Comparison of ENCODE assay signal across 19 mouse cellular contexts in genomic region chr7:111245067-111245466, GRCm38 (mm10).
DNase-seq lines count a peak whose midpoint lies in the region; ATAC-seq lines count a peak whose summit lies in the region.
"Had no signal": no experiment of that assay in that cellular context is flagged by ENCODE, and none has a peak within 500 bp of the region (broad histone marks: within the 10 kb centered on the region; RNA-seq: fewer than 3 reads in every experiment).

No protein-coding gene starts in this region.

- no peak overlapping the region for H3K27ac ChIP-seq in forebrain, embryonic 11.5 days (ENCODE audit: low read depth, low read length)
- no peak overlapping the region for H3K27ac ChIP-seq in forebrain, embryonic 10.5 days
- no peak overlapping the region for H3K27ac ChIP-seq in embryonic facial prominence, embryonic 10.5 days (replicated peaks)
- H3K27ac ChIP-seq: forebrain, embryonic 13.5 days; heart, embryonic 15.5 days; limb, embryonic 15.5 days; liver, embryonic 15.5 days; stomach, embryonic 15.5 days had no signal

- no peaks in the 10 kb centered on the region for H3K36me3 ChIP-seq in forebrain, embryonic 11.5 days (ENCODE audit: control insufficient read depth, insufficient read depth, low read length)
- no peaks in the 10 kb centered on the region for H3K36me3 ChIP-seq in forebrain, embryonic 10.5 days (replicated peaks)
- H3K36me3 ChIP-seq in embryonic facial prominence, embryonic 10.5 days (replicated peaks) = no peaks in the 10 kb centered on the region
- H3K36me3 ChIP-seq: heart, embryonic 15.5 days; limb, embryonic 15.5 days; liver, embryonic 15.5 days; stomach, embryonic 15.5 days had no signal

- DNase-seq in forebrain, embryonic 11.5 days (ENCODE audit: low spot score) = peak; percentile 34
- no peak for DNase-seq in forebrain, embryonic 10.5 days (ENCODE audit: extremely low spot score, low spot score)
- DNase-seq in 3134 (ENCODE audit: extremely low read depth, insufficient read length, low spot score) = peak; percentile 48
- peak; percentile 62 for DNase-seq in adipocyte (ENCODE audit: low spot score)
- DNase-seq in brain, adult 2 months (ENCODE audit: low read depth, low spot score) = peak; percentile 36
- no peak for DNase-seq in embryonic facial prominence, embryonic 10.5 days (ENCODE audit: low spot score)
- no peak for DNase-seq in right cerebral cortex, postnatal 10 days (ENCODE audit: low spot score in 2 of 2)
- DNase-seq: cerebellum, adult 11 months; gastrocnemius, postnatal 25 days; kidney, adult 11 months had no signal

- H3K4me2 ChIP-seq in forebrain, embryonic 11.5 days (ENCODE audit: low read depth, low read length, severe bottlenecking) = no peak overlapping the region
- H3K4me2 ChIP-seq: forebrain, embryonic 13.5 days; heart, embryonic 15.5 days; limb, embryonic 15.5 days; liver, embryonic 15.5 days; stomach, embryonic 15.5 days had no signal

- 90% methylated on average over 6 of the region's 6 CpGs for WGBS in forebrain, embryonic 11.5 days
- WGBS in forebrain, embryonic 10.5 days = 91% methylated on average over 6 of the region's 6 CpGs
- WGBS in embryonic facial prominence, embryonic 10.5 days = 87% methylated on average over 6 of the region's 6 CpGs

- no peaks in the 10 kb centered on the region for H3K27me3 ChIP-seq in forebrain, embryonic 11.5 days (ENCODE audit: control insufficient read depth, insufficient read depth, low read length)
- no peaks in the 10 kb centered on the region for H3K27me3 ChIP-seq in forebrain, embryonic 10.5 days (ENCODE audit: poor library complexity, severe bottlenecking)
- H3K27me3 ChIP-seq in embryonic facial prominence, embryonic 10.5 days (replicated peaks; ENCODE audit: low read depth, poor library complexity, severe bottlenecking) = no peaks in the 10 kb centered on the region
- H3K27me3 ChIP-seq: forebrain, embryonic 13.5 days; heart, embryonic 15.5 days; stomach, embryonic 15.5 days had no signal

- ATAC-seq in forebrain, embryonic 11.5 days (replicated peaks; ENCODE audit: low FRiP score) = no peak
- ATAC-seq: forebrain, embryonic 13.5 days; hindbrain, embryonic 16.5 days; lung, postnatal 0 days; midbrain, embryonic 16.5 days had no signal

- H3K9me3 ChIP-seq in forebrain, embryonic 11.5 days (ENCODE audit: control insufficient read depth, low read length) = no peaks in the 10 kb centered on the region
- H3K9me3 ChIP-seq in forebrain, embryonic 10.5 days = no peaks in the 10 kb centered on the region
- no peaks in the 10 kb centered on the region for H3K9me3 ChIP-seq in embryonic facial prominence, embryonic 10.5 days
- H3K9me3 ChIP-seq: heart, embryonic 15.5 days; limb, embryonic 15.5 days; liver, embryonic 15.5 days; stomach, embryonic 15.5 days had no signal

- no peaks in the 10 kb centered on the region for H3K4me1 ChIP-seq in forebrain, embryonic 11.5 days (replicated peaks; ENCODE audit: control insufficient read depth, insufficient read depth, low read length)
- H3K4me1 ChIP-seq in forebrain, embryonic 10.5 days = no peaks in the 10 kb centered on the region
- no peaks in the 10 kb centered on the region for H3K4me1 ChIP-seq in embryonic facial prominence, embryonic 10.5 days
- H3K4me1 ChIP-seq: forebrain, embryonic 13.5 days; liver, embryonic 15.5 days; megakaryocyte, embryonic 14.5 days; stomach, embryonic 15.5 days had no signal

- H3K9ac ChIP-seq in forebrain, embryonic 11.5 days (ENCODE audit: low read length) = no peak overlapping the region
- H3K9ac ChIP-seq: forebrain, embryonic 13.5 days; heart, embryonic 15.5 days; limb, embryonic 15.5 days; liver, embryonic 15.5 days; stomach, embryonic 15.5 days had no signal

- H3K4me3 ChIP-seq in forebrain, embryonic 11.5 days (ENCODE audit: low read depth, low read length) = no peak overlapping the region
- no peak overlapping the region for H3K4me3 ChIP-seq in forebrain, embryonic 10.5 days
- H3K4me3 ChIP-seq in embryonic facial prominence, embryonic 10.5 days = no peak overlapping the region
- H3K4me3 ChIP-seq: forebrain, embryonic 13.5 days; heart, embryonic 15.5 days; limb, embryonic 15.5 days; liver, embryonic 15.5 days; megakaryocyte, embryonic 14.5 days; stomach, embryonic 15.5 days had no signal

Comparison
In these comparisons a context has a peak if more than half of its experiments do, and no peak if none do; other contexts are left out.
1. DNase-seq: peak in forebrain, embryonic 11.5 days (single experiment), 3134 (single experiment), adipocyte (single experiment) and brain, adult 2 months (single experiment); none in forebrain, embryonic 10.5 days (single experiment), embryonic facial prominence, embryonic 10.5 days (single experiment) and right cerebral cortex, postnatal 10 days (0 of 2).